Mouse (Mus musculus) layer of hippocampus, postnatal 14 days (tissue): ENCODE data around the gene Srd5a1. TPM values are rescaled to one million over a fixed set of nuclear protein-coding genes. Genes with fewer than 3 reads are reported as not detected.
"Not testable (repeated sequence)": the region's sequence is repeated elsewhere in the genome, so short reads cannot be mapped to it uniquely, and the experiment has no call there.

Source experiments
- DNase-seq, 2 experiments: peaks; one replicate each; pipeline ENCODE4 v3.0.0; 2021 to 2022; ENCODE audit warnings: low spot score in 2 of 2, mixed read lengths in 1 of 2
- long read RNA-seq, 2 experiments: library from polyadenylated mRNA; stranded (forward); transcript quantifications; one replicate each; pipeline ENCODE4 v2.0.0; 2021
- total RNA-seq, 2 experiments: library from RNA; stranded (reverse); gene quantifications; 2 replicates each; pipeline ENCODE4 v1.2.3; 2021

The Srd5a1 gene
- total RNA-seq, result 10 to 100 TPM; 17.0 to 17.3 TPM
- long read RNA-seq, experiment 1, transcript Srd5a1-202 (5 exons, 2,644 nt), result major isoform, 16 of 17 reads
- long read RNA-seq, experiment 1, partial matches to known transcripts, result 0 of 17 reads
- long read RNA-seq, experiment 1, other reads (novel, unspliced or antisense), result 1 of 17 reads
- long read RNA-seq, experiment 2, transcript Srd5a1-202 (5 exons, 2,644 nt), result major isoform, 16 of 19 reads
- long read RNA-seq, experiment 2, partial matches to known transcripts, result 0 of 19 reads
- long read RNA-seq, experiment 2, other reads (novel, unspliced or antisense), result 3 of 19 reads

- peak; percentile 99 to 100 for DNase-seq
These were observed at the start of gene Srd5a1 for GRCm38 (mm10) chr13:69611398-69612174. Gene Srd5a1, minus strand, starts transcription at chr13:69611442.

- no peak for DNase-seq
These were observed 43.3 kb upstream of the Srd5a1 start for GRCm38 (mm10) chr13:69654508-69654907.

- DNase-seq, result no peak
These were observed 35.2 kb upstream of the Srd5a1 start for GRCm38 (mm10) chr13:69646481-69646880.

- no peak for DNase-seq
These were observed 34.6 kb upstream of the Srd5a1 start for GRCm38 (mm10) chr13:69645694-69646423.

GRCm38 (mm10) chr13:69644427-69645166 is 33.4 kb upstream of the Srd5a1 start:
- no peak for DNase-seq

- no peak for DNase-seq
These were observed 32.7 kb upstream of the Srd5a1 start for GRCm38 (mm10) chr13:69643937-69644336.

- DNase-seq, result no peak
These were observed 31.5 kb upstream of the Srd5a1 start for GRCm38 (mm10) chr13:69642656-69643216.

GRCm38 (mm10) chr13:69641017-69641416 is 29.8 kb upstream of the Srd5a1 start:
- no peak for DNase-seq

GRCm38 (mm10) chr13:69640541-69640940 is 29.3 kb upstream of the Srd5a1 start:
- DNase-seq, result no peak

- DNase-seq, result no peak
These were observed 28.9 kb upstream of the Srd5a1 start for GRCm38 (mm10) chr13:69640126-69640525.

- no peak for DNase-seq
These were observed 28.0 kb upstream of the Srd5a1 start for GRCm38 (mm10) chr13:69639251-69639650.

- no peak for DNase-seq
These were observed 26.9 kb upstream of the Srd5a1 start for GRCm38 (mm10) chr13:69638108-69638626.

GRCm38 (mm10) chr13:69637657-69638056 is 26.4 kb upstream of the Srd5a1 start:
- DNase-seq, result no peak

- DNase-seq, result no peak
These were observed 25.6 kb upstream of the Srd5a1 start for GRCm38 (mm10) chr13:69636816-69637215.

- no peak for DNase-seq
These were observed 25.1 kb upstream of the Srd5a1 start for GRCm38 (mm10) chr13:69636375-69636774.

GRCm38 (mm10) chr13:69635836-69636235 is 24.6 kb upstream of the Srd5a1 start:
- DNase-seq, result not testable (repeated sequence)

- no peak for DNase-seq
These were observed 22.7 kb upstream of the Srd5a1 start for GRCm38 (mm10) chr13:69633988-69634387.

GRCm38 (mm10) chr13:69633551-69633950 is 22.3 kb upstream of the Srd5a1 start:
- DNase-seq, result no peak

- DNase-seq, result no peak
These were observed 20.4 kb upstream of the Srd5a1 start for GRCm38 (mm10) chr13:69631659-69632058.

GRCm38 (mm10) chr13:69631111-69631510 is 19.9 kb upstream of the Srd5a1 start:
- DNase-seq, result no peak

GRCm38 (mm10) chr13:69630576-69630975 is 19.3 kb upstream of the Srd5a1 start:
- no peak for DNase-seq
